Mouse (Mus musculus): Measurements from ENCODE around the gene Yjefn3. TPM values are rescaled to one million over a fixed set of nuclear protein-coding genes. Genes with fewer than 3 reads are reported as not detected.

Gene Yjefn3
- polyA plus RNA-seq, 1 experiment from 2014 or later: 10.0 TPM

DNA sequence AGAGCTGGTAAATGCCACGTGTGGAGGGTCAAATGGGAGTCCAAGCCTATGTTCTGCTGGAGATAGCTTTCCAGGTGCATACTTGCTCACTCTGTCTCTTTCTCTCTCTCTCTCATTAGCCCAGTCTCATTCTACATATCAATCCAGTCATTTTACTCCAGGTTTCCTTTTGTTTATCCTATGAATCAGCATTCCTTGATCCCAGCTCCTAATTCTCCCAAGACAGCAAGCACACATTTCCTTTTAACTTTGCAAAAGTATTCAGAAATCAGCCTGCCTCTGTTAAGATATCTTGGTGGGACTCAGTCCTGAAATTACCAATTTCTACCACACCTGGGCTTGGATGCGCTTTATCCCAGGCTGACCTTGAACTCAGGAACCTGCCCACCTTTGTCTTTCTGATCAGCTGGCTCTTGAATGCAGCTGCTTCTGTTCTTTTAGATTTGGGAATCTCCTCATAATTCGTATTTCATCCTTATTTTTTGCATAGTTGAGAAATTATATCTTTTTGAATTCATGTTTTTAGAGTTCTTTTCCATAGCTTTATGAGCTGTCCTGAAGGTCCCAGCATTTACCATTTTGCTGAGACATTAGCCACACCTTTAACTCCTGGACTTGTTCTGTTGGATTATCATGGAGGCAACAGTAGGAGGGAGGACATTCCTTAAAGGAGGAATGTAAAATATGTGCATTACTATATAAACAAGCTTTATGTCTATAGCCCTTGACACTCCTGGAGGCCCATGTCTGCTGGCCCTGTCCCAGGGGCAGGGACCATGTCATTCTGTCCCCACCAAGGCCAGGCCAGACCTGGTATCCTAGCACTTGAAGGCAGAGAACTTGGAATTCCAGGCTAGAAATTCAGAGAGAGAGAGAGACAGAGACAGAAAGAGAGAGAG lies 55.1 kb downstream of the Yjefn3 start:
- ATAC-seq: no peak
- Histone ChIP-seq H3K36me3 (ENCODE audit: control insufficient read depth, insufficient read depth, low read length) (0 out of 2 replicates have a peak, but pooled peaks cover 4% of the 10 kb centered on the region), H3K27ac (ENCODE audit: low read depth, low read length) (no peak overlapping the region), H3K4me1 (ENCODE audit: control insufficient read depth, insufficient read depth, low read length) (no peaks in the 10 kb centered on the region), H3K4me2 (ENCODE audit: low read length) (no peak overlapping the region), H3K9me3 (replicated peaks; ENCODE audit: control insufficient read depth, low read length) (no peaks in the 10 kb centered on the region), H3K27me3 (replicated peaks; ENCODE audit: control insufficient read depth, insufficient read depth, low read length) (no peaks in the 10 kb centered on the region), H3K9ac (ENCODE audit: low read length) (no peak overlapping the region), H3K4me3 (ENCODE audit: low read depth, low read length) (no peak overlapping the region)
- DNase-seq (ENCODE audit: low spot score): no peak
- 73% methylated on average over 3 of the region's 3 CpGs for whole genome bisulfite sequencing

Other genes starting within 250 kb of the Yjefn3 start
- gene Zfp964, start 248.2 kb downstream of the Yjefn3 start, polyA plus RNA-seq (2014; fragmentation: Nextera tagmentation; extraction: Ambion mirVana): 1.4 and 1.6 TPM in 2 replicates
- gene Zfp869, start 192.0 kb downstream of the Yjefn3 start, polyA plus RNA-seq (2014; fragmentation: Nextera tagmentation; extraction: Ambion mirVana): 38.0 and 39.6 TPM in 2 replicates
- 10.0 and 10.2 TPM in 2 replicates for gene Zfp963, start 152.7 kb downstream of the Yjefn3 start, polyA plus RNA-seq (2014; fragmentation: Nextera tagmentation; extraction: Ambion mirVana)
- 0.36 and 1.4 TPM in 2 replicates for gene Gm20422, start 127.8 kb downstream of the Yjefn3 start, polyA plus RNA-seq (2014; fragmentation: Nextera tagmentation; extraction: Ambion mirVana)
- gene Atp13a1, start 111.5 kb downstream of the Yjefn3 start, polyA plus RNA-seq (2014; fragmentation: Nextera tagmentation; extraction: Ambion mirVana): 31.4 and 41.6 TPM in 2 replicates
- 37.4 and 42.2 TPM in 2 replicates for gene Zfp866, start 111.5 kb downstream of the Yjefn3 start, polyA plus RNA-seq (2014; fragmentation: Nextera tagmentation; extraction: Ambion mirVana)
- 16.0 and 26.1 TPM in 2 replicates for gene Gmip, start 94.0 kb downstream of the Yjefn3 start, polyA plus RNA-seq (2014; fragmentation: Nextera tagmentation; extraction: Ambion mirVana)
- 1.3 and 1.4 TPM in 2 replicates for gene Lpar2, start 80.3 kb downstream of the Yjefn3 start, polyA plus RNA-seq (2014; fragmentation: Nextera tagmentation; extraction: Ambion mirVana)
- 46.8 and 47.7 TPM in 2 replicates for gene Pbx4, start 70.2 kb downstream of the Yjefn3 start, polyA plus RNA-seq (2014; fragmentation: Nextera tagmentation; extraction: Ambion mirVana)
- gene Cilp2, start 15.0 kb downstream of the Yjefn3 start, polyA plus RNA-seq (2014; fragmentation: Nextera tagmentation; extraction: Ambion mirVana): 2.0 and 2.6 TPM in 2 replicates
- 2.5 and 3.1 TPM in 2 replicates for gene Tssk6, start 528 bp downstream of the Yjefn3 start, polyA plus RNA-seq (2014; fragmentation: Nextera tagmentation; extraction: Ambion mirVana)
- 180 and 216 TPM in 2 replicates for gene Ndufa13, start 154 bp downstream of the Yjefn3 start, polyA plus RNA-seq (2014; fragmentation: Nextera tagmentation; extraction: Ambion mirVana)
- 28.8 and 30.5 TPM in 2 replicates for gene Gatad2a, start 93.7 kb upstream of the Yjefn3 start, polyA plus RNA-seq (2014; fragmentation: Nextera tagmentation; extraction: Ambion mirVana)
- 67.4 and 78.1 TPM in 2 replicates for gene Mau2, start 140.0 kb upstream of the Yjefn3 start, polyA plus RNA-seq (2014; fragmentation: Nextera tagmentation; extraction: Ambion mirVana)
- gene Sugp1, start 140.1 kb upstream of the Yjefn3 start, polyA plus RNA-seq (2014; fragmentation: Nextera tagmentation; extraction: Ambion mirVana): 43.5 and 45.5 TPM in 2 replicates
- 0.11 and 0.73 TPM in 2 replicates for gene Tm6sf2, start 170.2 kb upstream of the Yjefn3 start, polyA plus RNA-seq (2014; fragmentation: Nextera tagmentation; extraction: Ambion mirVana)
- gene Hapln4, start 180.7 kb upstream of the Yjefn3 start, polyA plus RNA-seq (2014; fragmentation: Nextera tagmentation; extraction: Ambion mirVana): 0.19 and 0.28 TPM in 2 replicates
- gene Ncan, start 218.2 kb upstream of the Yjefn3 start, polyA plus RNA-seq (2014; fragmentation: Nextera tagmentation; extraction: Ambion mirVana): 75.4 and 94.1 TPM in 2 replicates
- gene Nr2c2ap, start 228.6 kb upstream of the Yjefn3 start, polyA plus RNA-seq (2014; fragmentation: Nextera tagmentation; extraction: Ambion mirVana): 41.4 and 46.0 TPM in 2 replicates
- gene Rfxank, start 236.4 kb upstream of the Yjefn3 start, polyA plus RNA-seq (2014; fragmentation: Nextera tagmentation; extraction: Ambion mirVana): 8.7 and 9.2 TPM in 2 replicates
- 66.2 and 76.7 TPM in 2 replicates for gene Borcs8, start 236.8 kb upstream of the Yjefn3 start, polyA plus RNA-seq (2014; fragmentation: Nextera tagmentation; extraction: Ambion mirVana)
- gene Mef2b, start 237.0 kb upstream of the Yjefn3 start, polyA plus RNA-seq (2014; fragmentation: Nextera tagmentation; extraction: Ambion mirVana): 0.30 and 0.77 TPM in 2 replicates

Data from forebrain, embryonic 14.5 days (tissue).